Mouse (Mus musculus): ENCODE measurements at regions not wholly inside any gene's neighbourhood (a gene's known extent, or its start where the extent isn't known, plus 50 kb on each side); places are given as distances from the start of the nearest gene placed in this dataset.

DNA sequence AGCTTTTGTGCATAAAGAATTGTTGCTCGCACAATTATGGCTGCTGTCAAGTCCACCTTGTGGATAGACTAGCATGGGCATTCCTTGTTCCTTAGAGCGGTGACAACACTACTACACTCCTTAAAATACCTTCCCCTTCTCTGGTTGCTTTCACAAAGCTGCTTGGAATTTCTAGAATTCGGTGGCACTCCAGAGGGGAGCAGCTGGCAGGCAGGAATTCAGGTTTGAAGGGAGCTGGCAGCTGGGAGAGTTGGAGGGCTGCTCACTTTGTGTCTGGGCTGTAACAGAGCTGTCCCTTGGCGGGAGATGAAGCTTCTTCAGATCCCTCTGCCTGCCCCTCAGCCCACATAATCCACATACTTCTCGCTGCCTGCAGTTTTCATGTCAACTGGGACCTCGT, 109.7 kb downstream of the Tmsb4x start:
- TF ChIP-seq CHD2 (IDR thresholded peaks at IDR 0.05; ENCODE audit: low read depth, low read length) (no peak), HCFC1 (IDR thresholded peaks at IDR 0.05; ENCODE audit: borderline replicate concordance, insufficient read depth, low read length) (no peak)

All from ES-E14 (cell line).